Mouse (Mus musculus) spleen, adult 2 months (tissue): ENCODE measurements around the gene Dnajb1. TPM values are rescaled to one million over a fixed set of nuclear protein-coding genes. Genes with fewer than 3 reads are reported as not detected.
"Not testable (repeated sequence)": the region's sequence is repeated elsewhere in the genome, so short reads cannot be mapped to it uniquely, and the experiment has no call there.

ENCODE experiments used
- DNase-seq, 2 experiments: peaks; one replicate each; pipeline versions ENCODE4 v3.0.0 to v3.0.0-alpha.2; 2012 to 2021; ENCODE audit warnings: low spot score in 2 of 2, low read depth in 1 of 2
- H3K27ac ChIP-seq: fragments of 200-500 bp; 2 replicates; pipeline ENCODE4 v1.5.1; 2012; ENCODE audit warnings: low read length, inconsistent platforms; ENCODE audit not compliant: insufficient read depth
- H3K27me3 ChIP-seq: fragments of 200-500 bp; 2 replicates; pipeline ENCODE4 v1.6.1; 2012; ENCODE audit warnings: mild to moderate bottlenecking, moderate library complexity, low read length, inconsistent platforms; ENCODE audit not compliant: control insufficient read depth, insufficient read depth
- H3K36me3 ChIP-seq: fragments of 200-500 bp; 2 replicates; pipeline ENCODE4 v1.6.1; 2012; ENCODE audit warnings: mild to moderate bottlenecking, low read length, inconsistent platforms; ENCODE audit not compliant: control insufficient read depth, insufficient read depth
- H3K4me1 ChIP-seq: fragments of 200-500 bp; 2 replicates; pipeline ENCODE4 v1.6.1; 2011; ENCODE audit warnings: inconsistent platforms; ENCODE audit not compliant: control insufficient read depth, insufficient read depth, insufficient read length
- H3K4me3 ChIP-seq: fragments of 200-500 bp; 2 replicates; pipeline ENCODE4 v1.5.1; 2011; ENCODE audit warnings: mild to moderate bottlenecking, inconsistent platforms; ENCODE audit not compliant: insufficient read depth, insufficient read length; ENCODE audit errors: extremely low read depth
- CTCF ChIP-seq: fragments of 200-500 bp; IDR thresholded peaks from 2 replicates; pipeline ENCODE4 v1.5.1; 2011; ENCODE audit warnings: mild to moderate bottlenecking, inconsistent platforms; ENCODE audit not compliant: insufficient read depth, insufficient read length, insufficient replicate concordance; ENCODE audit errors: extremely low read depth
- POLR2A ChIP-seq: fragments of 200-500 bp; IDR thresholded peaks from 2 replicates; pipeline ENCODE4 v1.6.1; 2011; ENCODE audit warnings: low read depth, low read length, inconsistent platforms
- WGBS: fragments of 180-500 bp; shearing (Covaris S2); methylation state at CpG from one replicate; pipeline ENCODE4 v1.1.7; 2018; 5-methylcytosine and 5-hydroxymethylcytosine counted together
- polyA plus RNA-seq: library from polyadenylated mRNA; depleted of rRNA; stranded (reverse); fragments of >200 nt; gene quantifications from 2 replicates; pipeline ENCODE4 v1.2.3, GENCODE M21; 2012

Gene Dnajb1
- polyA plus RNA-seq, 1 experiment, result 24.9 TPM

GRCm38 (mm10) chr8:83587644-83588043, 20.3 kb upstream of the Dnajb1 start:
- no peaks in the 10 kb centered on the region for H3K36me3 ChIP-seq
- no peaks in the 10 kb centered on the region for H3K27me3 ChIP-seq
- no peak overlapping the region for H3K4me3 ChIP-seq
- WGBS, result 94% methylated on average over 6 of the region's 6 CpGs
- no peaks in the 10 kb centered on the region; the same call in 1 of the 2 replicates for H3K4me1 ChIP-seq
- no peak for TF ChIP-seq CTCF
- TF ChIP-seq POLR2A, result no peak
- no peak overlapping the region for H3K27ac ChIP-seq
- no peak for DNase-seq

GRCm38 (mm10) chr8:83588886-83589285, 19.1 kb upstream of the Dnajb1 start:
- 95% methylated on average over 5 of the region's 5 CpGs for WGBS
- no peaks in the 10 kb centered on the region for H3K27me3 ChIP-seq
- no peaks in the 10 kb centered on the region for H3K36me3 ChIP-seq
- H3K4me1 ChIP-seq, result no peaks in the 10 kb centered on the region; the same call in 1 of the 2 replicates
- H3K4me3 ChIP-seq, result no peak overlapping the region
- H3K27ac ChIP-seq, result no peak overlapping the region
- DNase-seq, result no peak
- TF ChIP-seq CTCF (no peak), POLR2A (no peak)

GRCm38 (mm10) chr8:83590488-83591023, 17.4 kb upstream of the Dnajb1 start:
- TF ChIP-seq POLR2A (no peak), CTCF (no peak)
- no peak overlapping the region for H3K4me3 ChIP-seq
- H3K4me1 ChIP-seq, result no peaks in the 10 kb centered on the region; the same call in 1 of the 2 replicates
- H3K27ac ChIP-seq, result no peak overlapping the region
- 86% methylated on average over 7 of the region's 7 CpGs for WGBS
- no peak for DNase-seq
- H3K36me3 ChIP-seq, result no peaks in the 10 kb centered on the region
- H3K27me3 ChIP-seq, result no peaks in the 10 kb centered on the region

- H3K4me3 ChIP-seq, result no peak overlapping the region
- H3K27me3 ChIP-seq, result no peaks in the 10 kb centered on the region
- H3K27ac ChIP-seq, result no peak overlapping the region
- H3K36me3 ChIP-seq, result no peaks in the 10 kb centered on the region
- no peaks in the 10 kb centered on the region; the same call in 1 of the 2 replicates for H3K4me1 ChIP-seq
- TF ChIP-seq POLR2A (no peak), CTCF (no peak)
- no peak for DNase-seq
- 94% methylated on average over 3 of the region's 3 CpGs for WGBS
Observed at GRCm38 (mm10) chr8:83592682-83593081, 15.3 kb upstream of the Dnajb1 start.

GRCm38 (mm10) chr8:83593325-83594166, 14.4 kb upstream of the Dnajb1 start:
- WGBS, result under 1% methylated on average over 22 of the region's 22 CpGs
- Histone ChIP-seq H3K4me1 (no peaks in the 10 kb centered on the region; the same call in 1 of the 2 replicates), H3K36me3 (no peaks in the 10 kb centered on the region), H3K4me3 (peak overlapping the region; percentile 78), H3K27me3 (no peaks in the 10 kb centered on the region), H3K27ac (peak overlapping the region; percentile 87)
- TF ChIP-seq CTCF (no peak), POLR2A (no peak)
- no peak for DNase-seq

GRCm38 (mm10) chr8:83594167-83595049, 13.6 kb upstream of the Dnajb1 start:
- peak overlapping the region; percentile 78 for H3K4me3 ChIP-seq
- H3K4me1 ChIP-seq, result no peaks in the 10 kb centered on the region; the same call in 1 of the 2 replicates
- no peaks in the 10 kb centered on the region for H3K27me3 ChIP-seq
- no peaks in the 10 kb centered on the region for H3K36me3 ChIP-seq
- peak; percentile 94 to 99 for DNase-seq
- under 1% methylated on average over 43 of the region's 43 CpGs for WGBS
- peak overlapping the region; percentile 87 for H3K27ac ChIP-seq
- TF ChIP-seq POLR2A (peak; percentile 61), CTCF (no peak)

GRCm38 (mm10) chr8:83595050-83595345, 13.0 kb upstream of the Dnajb1 start:
- H3K27ac ChIP-seq, result peak overlapping the region; percentile 77
- not testable (repeated sequence) for H3K36me3 ChIP-seq, H3K27me3 ChIP-seq, H3K4me3 ChIP-seq, DNase-seq, H3K4me1 ChIP-seq
- WGBS, result 34% methylated on average over 3 of the region's 3 CpGs
